Mouse (Mus musculus) neural tube, embryonic 14.5 days (tissue): ENCODE measurements at regions not wholly inside any gene's neighbourhood (a gene's known extent, or its start where the extent isn't known, plus 50 kb on each side); places are given as distances from the start of the nearest gene placed in this dataset.

Experiments
- ATAC-seq: fragments of 200-750 bp; cut with Nextera tagmentation; 2 replicates; pipeline ENCODE4 v1.8.0; 2017; ENCODE audit warnings: low read depth, mild to moderate bottlenecking, moderate TSS enrichment, moderate library complexity
- H3K27ac ChIP-seq: fragments of 300-500 bp; sonication (generic); 2 replicates; pipeline ENCODE4 v1.5.1; 2014; ENCODE audit warnings: low read depth, mild to moderate bottlenecking, control low read depth, low read length, moderate library complexity, mixed read lengths
- H3K27me3 ChIP-seq: fragments of 300-500 bp; sonication (generic); 2 replicates; pipeline ENCODE4 v1.6.1; 2014; ENCODE audit warnings: low read length; ENCODE audit not compliant: control insufficient read depth, insufficient read depth
- H3K36me3 ChIP-seq: fragments of 300-500 bp; sonication (generic); 2 replicates; pipeline ENCODE4 v1.6.1; 2014; ENCODE audit warnings: low read length, mixed read lengths; ENCODE audit not compliant: control insufficient read depth, insufficient read depth
- H3K4me1 ChIP-seq: fragments of 300-500 bp; sonication (generic); 2 replicates; pipeline ENCODE4 v1.6.1; 2014; ENCODE audit warnings: low read length; ENCODE audit not compliant: control insufficient read depth, insufficient read depth
- H3K4me2 ChIP-seq: fragments of 300-500 bp; sonication (generic); 2 replicates; pipeline ENCODE4 v1.6.1; 2014; ENCODE audit warnings: mild to moderate bottlenecking, low read depth, low read length, control low read depth
- H3K4me3 ChIP-seq: fragments of 300-500 bp; sonication (generic); 2 replicates; pipeline ENCODE4 v1.5.1; 2014; ENCODE audit warnings: low read depth, low read length, control low read depth, mixed read lengths
- H3K9ac ChIP-seq: fragments of 300-500 bp; sonication (generic); replicated peaks from 2 replicates; pipeline ENCODE4 v1.6.1; 2014; ENCODE audit warnings: low read depth, mild to moderate bottlenecking, control low read depth, low read length, mixed read lengths
- H3K9me3 ChIP-seq: fragments of 300-500 bp; sonication (generic); 2 replicates; pipeline ENCODE4 v1.6.1; 2016; ENCODE audit warnings: low read length; ENCODE audit not compliant: control insufficient read depth
- WGBS: fragments of 180-500 bp; shearing (Covaris S2); extraction: QIAGEN DNeasy Blood & Tissue Kit; methylation state at CpG from one replicate; pipeline ENCODE4 v1.1.7; 2014; 5-methylcytosine and 5-hydroxymethylcytosine counted together

GRCm38 (mm10) chr1:61117535-61117934 lies 139.8 kb downstream of the Icos start:
- no peak overlapping the region for H3K9ac ChIP-seq
- no peaks in the 10 kb centered on the region for H3K9me3 ChIP-seq
- WGBS, result 27% methylated on average over 10 of the region's 10 CpGs
- no peak overlapping the region for H3K27ac ChIP-seq
- H3K4me2 ChIP-seq, result no peak overlapping the region
- no peak overlapping the region for H3K4me3 ChIP-seq
- no peak for ATAC-seq
- no peaks in the 10 kb centered on the region for H3K36me3 ChIP-seq
- H3K4me1 ChIP-seq, result no peaks in the 10 kb centered on the region
- no peaks in the 10 kb centered on the region for H3K27me3 ChIP-seq

GRCm38 (mm10) chr1:61118071-61118470 lies 140.3 kb downstream of the Icos start:
- H3K36me3 ChIP-seq, result no peaks in the 10 kb centered on the region
- H3K9me3 ChIP-seq, result no peaks in the 10 kb centered on the region
- no peaks in the 10 kb centered on the region for H3K4me1 ChIP-seq
- no peak for ATAC-seq
- no peak overlapping the region for H3K4me3 ChIP-seq
- H3K27me3 ChIP-seq, result no peaks in the 10 kb centered on the region
- H3K9ac ChIP-seq, result no peak overlapping the region
- H3K4me2 ChIP-seq, result no peak overlapping the region
- H3K27ac ChIP-seq, result no peak overlapping the region
- 43% methylated on average over 4 of the region's 4 CpGs for WGBS

GRCm38 (mm10) chr1:61121480-61121879 lies 143.8 kb downstream of the Icos start:
- H3K27ac ChIP-seq, result no peak overlapping the region
- H3K4me3 ChIP-seq, result no peak overlapping the region
- H3K27me3 ChIP-seq, result no peaks in the 10 kb centered on the region
- no peaks in the 10 kb centered on the region for H3K9me3 ChIP-seq
- no peaks in the 10 kb centered on the region for H3K36me3 ChIP-seq
- WGBS, result 70% methylated on average over 4 of the region's 4 CpGs
- no peak for ATAC-seq
- H3K4me2 ChIP-seq, result no peak overlapping the region
- no peak overlapping the region for H3K9ac ChIP-seq
- H3K4me1 ChIP-seq, result no peaks in the 10 kb centered on the region

GRCm38 (mm10) chr1:61125127-61125526 lies 147.4 kb downstream of the Icos start:
- Histone ChIP-seq H3K4me2 (no peak overlapping the region), H3K9ac (no peak overlapping the region), H3K4me3 (no peak overlapping the region), H3K27me3 (no peaks in the 10 kb centered on the region), H3K27ac (no peak overlapping the region), H3K4me1 (no peaks in the 10 kb centered on the region), H3K36me3 (no peaks in the 10 kb centered on the region), H3K9me3 (no peaks in the 10 kb centered on the region)
- no peak for ATAC-seq
- 86% methylated on average over 2 of the region's 2 CpGs for WGBS

GRCm38 (mm10) chr1:61135597-61136545 lies 158.1 kb downstream of the Icos start:
- Histone ChIP-seq H3K36me3 (no peaks in the 10 kb centered on the region), H3K9me3 (no peaks in the 10 kb centered on the region), H3K27ac (no peak overlapping the region), H3K4me2 (no peak overlapping the region), H3K27me3 (no peaks in the 10 kb centered on the region), H3K4me3 (no peak overlapping the region), H3K9ac (no peak overlapping the region), H3K4me1 (peaks cover 23% of the 10 kb centered on the region)
- 68% methylated on average over 9 of the region's 9 CpGs for WGBS
- ATAC-seq, result no peak

GRCm38 (mm10) chr1:61137210-61137885 lies 159.6 kb downstream of the Icos start:
- no peak overlapping the region for H3K4me3 ChIP-seq
- 59% methylated on average over 5 of the region's 5 CpGs for WGBS
- H3K4me2 ChIP-seq, result no peak overlapping the region
- H3K9ac ChIP-seq, result no peak overlapping the region
- ATAC-seq, result no peak
- peaks cover 30% of the 10 kb centered on the region for H3K4me1 ChIP-seq
- H3K27me3 ChIP-seq, result no peaks in the 10 kb centered on the region
- H3K9me3 ChIP-seq, result no peaks in the 10 kb centered on the region
- H3K27ac ChIP-seq, result no peak overlapping the region
- H3K36me3 ChIP-seq, result no peaks in the 10 kb centered on the region

GRCm38 (mm10) chr1:61137954-61138353 lies 160.2 kb downstream of the Icos start:
- 59% methylated on average over 11 of the region's 11 CpGs for WGBS
- no peak overlapping the region for H3K4me2 ChIP-seq
- H3K4me1 ChIP-seq, result peaks cover 31% of the 10 kb centered on the region
- H3K9me3 ChIP-seq, result no peaks in the 10 kb centered on the region
- no peaks in the 10 kb centered on the region for H3K36me3 ChIP-seq
- H3K27ac ChIP-seq, result no peak overlapping the region
- H3K4me3 ChIP-seq, result no peak overlapping the region
- ATAC-seq, result no peak
- H3K9ac ChIP-seq, result no peak overlapping the region
- H3K27me3 ChIP-seq, result no peaks in the 10 kb centered on the region

GRCm38 (mm10) chr1:61139291-61139983 lies 161.7 kb downstream of the Icos start:
- H3K9me3 ChIP-seq, result no peaks in the 10 kb centered on the region
- peaks cover 44% of the 10 kb centered on the region for H3K4me1 ChIP-seq
- ATAC-seq, result peak; percentile 88
- WGBS, result 2% methylated on average over 15 of the region's 15 CpGs
- no peak overlapping the region for H3K9ac ChIP-seq
- no peaks in the 10 kb centered on the region for H3K36me3 ChIP-seq
- peak overlapping the region; percentile 27 for H3K4me2 ChIP-seq
- H3K27me3 ChIP-seq, result no peaks in the 10 kb centered on the region
- H3K27ac ChIP-seq, result peak overlapping the region; percentile 78
- H3K4me3 ChIP-seq, result no peak overlapping the region; the same call in 1 of the 2 replicates
